Mouse (Mus musculus) induced T-regulatory cell, adult 2 months (primary cell): Measurements from ENCODE around the gene Wipi1.

Experiments used
- DNase-seq: peaks from one replicate; pipeline ENCODE4 v3.0.0-alpha.2; 2012; ENCODE audit warnings: low read depth

Wipi1 gene

GRCm38 (mm10) chr11:109539290-109539689 is 72.5 kb downstream of the Wipi1 start:
- no peak for DNase-seq

- no peak for DNase-seq
Measured at GRCm38 (mm10) chr11:109536939-109537338, 74.8 kb downstream of the Wipi1 start.

GRCm38 (mm10) chr11:109535966-109536365 is 75.8 kb downstream of the Wipi1 start:
- no peak for DNase-seq

GRCm38 (mm10) chr11:109530030-109530429 is 81.7 kb downstream of the Wipi1 start:
- DNase-seq: no peak

GRCm38 (mm10) chr11:109525571-109525970 is 86.2 kb downstream of the Wipi1 start:
- DNase-seq: no peak

- no peak for DNase-seq
Measured at GRCm38 (mm10) chr11:109524869-109525268, 86.9 kb downstream of the Wipi1 start.
